Mouse (Mus musculus) neural tube, embryonic 12.5 days (tissue): ENCODE data around the gene Sfxn1. TPM values are rescaled to one million over a fixed set of nuclear protein-coding genes. Genes with fewer than 3 reads are reported as not detected.

Experiments used
- ATAC-seq: fragments of 200-750 bp; cut with Nextera tagmentation; 2 replicates; pipeline ENCODE4 v1.8.0; 2017; ENCODE audit warnings: low read depth, mild to moderate bottlenecking, moderate TSS enrichment, moderate library complexity; ENCODE audit not compliant: low FRiP score
- H3K27ac ChIP-seq: fragments of 300-500 bp; sonication (generic); 2 replicates; pipeline ENCODE4 v1.5.1; 2016
- H3K27me3 ChIP-seq: fragments of 300-500 bp; sonication (generic); replicated peaks from 2 replicates; pipeline ENCODE4 v1.6.1; 2016; ENCODE audit warnings: mild to moderate bottlenecking
- H3K36me3 ChIP-seq: fragments of 300-500 bp; sonication (generic); 2 replicates; pipeline ENCODE4 v1.6.1; 2016; ENCODE audit warnings: mild to moderate bottlenecking
- H3K4me1 ChIP-seq: fragments of 300-500 bp; sonication (generic); 2 replicates; pipeline ENCODE4 v1.6.1; 2016
- H3K4me2 ChIP-seq: fragments of 300-500 bp; sonication (generic); replicated peaks from 2 replicates; pipeline ENCODE4 v1.6.1; 2016; ENCODE audit warnings: mild to moderate bottlenecking
- H3K4me3 ChIP-seq: fragments of 300-500 bp; sonication (generic); 2 replicates; pipeline ENCODE4 v1.5.1; 2016
- H3K9ac ChIP-seq: fragments of 300-500 bp; sonication (generic); 2 replicates; pipeline ENCODE4 v1.6.1; 2016; ENCODE audit warnings: mild to moderate bottlenecking
- H3K9me3 ChIP-seq: fragments of 300-500 bp; sonication (generic); 2 replicates; pipeline ENCODE4 v1.6.1; 2016; ENCODE audit warnings: mild to moderate bottlenecking
- WGBS: fragments of 180-500 bp; shearing (Covaris S2); methylation state at CpG from one replicate; pipeline ENCODE4 v1.1.7; 2016; 5-methylcytosine and 5-hydroxymethylcytosine counted together
- polyA plus RNA-seq: library from polyadenylated mRNA; unstranded; fragments of >200 nt; fragmentation: Nextera tagmentation; extraction: Ambion mirVana; gene quantifications from 2 replicates; pipeline ENCODE4 v1.2.1, GENCODE M21; 2016

Gene Sfxn1
- polyA plus RNA-seq, 1 experiment from 2014 or later, result 67.2 TPM

DNA sequence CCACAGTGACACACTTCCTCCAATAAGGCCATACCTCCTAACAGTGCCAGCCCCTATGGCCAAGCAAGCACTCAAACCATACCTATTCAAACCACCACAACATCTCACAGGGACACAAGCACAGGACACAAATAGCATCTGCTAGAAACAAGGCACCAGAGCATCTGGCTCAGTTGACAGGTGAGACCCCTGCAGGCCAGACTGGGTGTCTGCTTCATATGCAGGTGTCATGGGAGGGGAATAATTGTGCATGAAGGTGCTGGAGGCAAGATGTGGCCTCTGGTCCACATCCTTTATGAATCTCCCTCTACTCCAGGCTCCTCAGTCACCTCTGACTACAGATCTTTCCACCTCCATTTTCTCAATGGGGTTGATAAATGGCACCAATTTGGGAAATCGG, 80.8 kb downstream of the Sfxn1 start:
- no peaks in the 10 kb centered on the region for H3K27me3 ChIP-seq
- no peaks in the 10 kb centered on the region for H3K4me1 ChIP-seq
- ATAC-seq, result no peak
- no peak overlapping the region for H3K9ac ChIP-seq
- no peaks in the 10 kb centered on the region for H3K36me3 ChIP-seq
- H3K9me3 ChIP-seq, result no peaks in the 10 kb centered on the region
- no peak overlapping the region for H3K4me3 ChIP-seq
- no peak overlapping the region for H3K27ac ChIP-seq
- WGBS, result 89% methylated on average over 1 of the region's 1 CpGs
- no peak overlapping the region for H3K4me2 ChIP-seq

DNA sequence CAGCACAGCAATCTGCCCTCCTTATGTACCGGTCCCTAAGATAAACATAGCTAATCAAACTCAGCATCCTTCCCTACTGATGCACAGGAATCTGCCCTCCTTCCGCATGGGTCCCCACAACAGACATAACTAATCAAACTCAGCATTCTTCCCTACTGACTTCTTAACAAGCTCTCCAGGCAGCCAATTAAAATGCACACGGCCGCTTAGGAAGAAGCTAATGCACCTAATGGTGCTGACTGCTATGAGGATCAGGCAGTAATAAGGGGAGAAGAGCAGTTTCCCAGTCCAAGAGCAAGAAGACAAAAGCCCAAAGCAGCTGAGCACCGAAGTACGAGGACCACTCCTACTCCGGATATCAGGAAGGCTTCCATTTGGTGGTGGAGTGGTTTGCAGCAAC, 81.2 kb downstream of the Sfxn1 start:
- Histone ChIP-seq H3K27me3 (no peaks in the 10 kb centered on the region), H3K27ac (no peak overlapping the region), H3K36me3 (no peaks in the 10 kb centered on the region), H3K4me3 (no peak overlapping the region), H3K9me3 (no peaks in the 10 kb centered on the region), H3K9ac (no peak overlapping the region), H3K4me2 (no peak overlapping the region), H3K4me1 (no peaks in the 10 kb centered on the region)
- WGBS, result 57% methylated on average over 7 of the region's 7 CpGs
- no peak for ATAC-seq

GRCm38 (mm10) chr13:54153672-54154218, 82.1 kb downstream of the Sfxn1 start:
- Histone ChIP-seq H3K36me3 (no peaks in the 10 kb centered on the region), H3K9ac (no peak overlapping the region), H3K27me3 (no peaks in the 10 kb centered on the region), H3K27ac (no peak overlapping the region), H3K4me1 (peaks cover 2% of the 10 kb centered on the region), H3K4me3 (no peak overlapping the region), H3K4me2 (no peak overlapping the region), H3K9me3 (no peaks in the 10 kb centered on the region)
- ATAC-seq, result no peak
- 17% methylated on average over 9 of the region's 9 CpGs for WGBS

GRCm38 (mm10) chr13:54155822-54156221, 84.2 kb downstream of the Sfxn1 start:
- no peak for ATAC-seq
- Histone ChIP-seq H3K4me2 (no peak overlapping the region), H3K9ac (no peak overlapping the region), H3K4me1 (peaks cover 9% of the 10 kb centered on the region), H3K4me3 (no peak overlapping the region), H3K27me3 (no peaks in the 10 kb centered on the region), H3K36me3 (no peaks in the 10 kb centered on the region), H3K9me3 (no peaks in the 10 kb centered on the region), H3K27ac (no peak overlapping the region)
- 97% methylated on average over 2 of the region's 2 CpGs for WGBS

Other genes starting within 250 kb of the Sfxn1 start
- gene Drd1, start 16.2 kb upstream of the Sfxn1 start, polyA plus RNA-seq, result 0.53 and 0.75 TPM in 2 replicates
- 0.06 and 0.08 TPM in 2 replicates for gene Hrh2, start 120.3 kb downstream of the Sfxn1 start, polyA plus RNA-seq